Mouse (Mus musculus) heart, postnatal 0 days (tissue): ENCODE measurements around the gene Wars2. TPM values are rescaled to one million over a fixed set of nuclear protein-coding genes. Genes with fewer than 3 reads are reported as not detected.

Experiments
- ATAC-seq: fragments of 200-750 bp; cut with Nextera tagmentation; 2 replicates; pipeline ENCODE4 v1.8.0; 2017; ENCODE audit warnings: low read depth, moderate number of reproducible peaks, moderate library complexity; ENCODE audit not compliant: insufficient read depth
- DNase-seq: peaks from one replicate; pipeline ENCODE4 v3.0.0-alpha.2; 2016; ENCODE audit warnings: low spot score
- H3K27ac ChIP-seq: fragments of 300-500 bp; sonication (generic); 2 replicates; pipeline ENCODE4 v1.5.1; 2014; ENCODE audit warnings: low read depth, mild to moderate bottlenecking
- H3K27me3 ChIP-seq: fragments of 300-500 bp; sonication (generic); 2 replicates; pipeline ENCODE4 v1.6.1; 2014; ENCODE audit warnings: low read length, mixed read lengths; ENCODE audit not compliant: control insufficient read depth, insufficient read depth
- H3K36me3 ChIP-seq: fragments of 300-500 bp; sonication (generic); replicated peaks from 2 replicates; pipeline ENCODE4 v1.6.1; 2014; ENCODE audit warnings: low read length, mixed read lengths; ENCODE audit not compliant: control insufficient read depth, insufficient read depth
- H3K4me1 ChIP-seq: fragments of 300-500 bp; sonication (generic); 2 replicates; pipeline ENCODE4 v1.6.1; 2014; ENCODE audit warnings: antibody characterized with exemption; ENCODE audit not compliant: control insufficient read depth, insufficient read depth
- H3K4me2 ChIP-seq: fragments of 300-500 bp; sonication (generic); 2 replicates; pipeline ENCODE4 v1.6.1; 2014; ENCODE audit warnings: low read depth, mild to moderate bottlenecking, low read length, moderate library complexity
- H3K4me3 ChIP-seq: fragments of 300-500 bp; sonication (generic); 2 replicates; pipeline ENCODE4 v1.5.1; 2014; ENCODE audit warnings: low read depth, low read length
- H3K9ac ChIP-seq: fragments of 300-500 bp; sonication (generic); replicated peaks from 2 replicates; pipeline ENCODE4 v1.6.1; 2014; ENCODE audit warnings: low read depth, low read length, mixed read lengths
- H3K9me3 ChIP-seq: fragments of 300-500 bp; sonication (generic); replicated peaks from 2 replicates; pipeline ENCODE4 v1.6.1; 2016; ENCODE audit warnings: low read length; ENCODE audit not compliant: control insufficient read depth
- CTCF ChIP-seq: IDR thresholded peaks from 2 replicates; pipeline ENCODE4 v1.5.1; 2016; ENCODE audit warnings: antibody characterized with exemption, control low read depth, low read depth
- EP300 ChIP-seq: IDR thresholded peaks from 2 replicates; pipeline ENCODE4 v1.6.1; 2016; ENCODE audit warnings: antibody characterized with exemption, low read depth
- WGBS: fragments of 180-500 bp; shearing (Covaris S2); extraction: QIAGEN DNeasy Blood & Tissue Kit; methylation state at CpG from one replicate; pipeline ENCODE4 v1.1.7; 2014; 5-methylcytosine and 5-hydroxymethylcytosine counted together
- microRNA-seq: library from miRNA; unstranded; fragments of <30 nt; microRNA quantifications from one replicate; pipeline ENCODE4, GENCODE M21; 2016
- polyA plus RNA-seq: library from polyadenylated mRNA; unstranded; fragments of >200 nt; fragmentation: Nextera tagmentation; extraction: Ambion mirVana; gene quantifications from 2 replicates; pipeline ENCODE4 v1.2.1, GENCODE M21; 2015
- total RNA-seq: library from RNA; depleted of rRNA; stranded (reverse); fragments of >200 nt; gene quantifications from 2 replicates; pipeline ENCODE4 v1.2.3, GENCODE M21; 2014; ENCODE audit warnings: low replicate concordance; rRNA removed

Gene Wars2
- total and polyA plus RNA-seq, 2 experiments from 2014 or later: 6.0 to 6.5 TPM

GRCm38 (mm10) chr3:99266752-99267303 is 126.0 kb downstream of the Wars2 start:
- ATAC-seq: no peak
- WGBS: 41% methylated on average over 10 of the region's 10 CpGs
- TF ChIP-seq EP300: no peak
- TF ChIP-seq CTCF: no peak
- Histone ChIP-seq H3K4me3 (no peak overlapping the region), H3K27me3 (peaks cover 45% of the 10 kb centered on the region), H3K4me2 (no peak overlapping the region), H3K27ac (no peak overlapping the region), H3K36me3 (no peaks in the 10 kb centered on the region), H3K4me1 (no peaks in the 10 kb centered on the region), H3K9me3 (no peaks in the 10 kb centered on the region), H3K9ac (no peak overlapping the region)
- no peak for DNase-seq

GRCm38 (mm10) chr3:99277973-99278580 is 137.2 kb downstream of the Wars2 start:
- Histone ChIP-seq H3K9me3 (no peaks in the 10 kb centered on the region), H3K4me1 (no peaks in the 10 kb centered on the region), H3K4me3 (no peak overlapping the region), H3K27me3 (no peaks in the 10 kb centered on the region), H3K4me2 (no peak overlapping the region), H3K36me3 (no peaks in the 10 kb centered on the region), H3K9ac (no peak overlapping the region), H3K27ac (no peak overlapping the region)
- TF ChIP-seq CTCF (no peak), EP300 (no peak)
- DNase-seq (no peak), ATAC-seq (no peak)
- 57% methylated on average over 12 of the region's 12 CpGs for WGBS

GRCm38 (mm10) chr3:99279718-99280117 is 138.8 kb downstream of the Wars2 start:
- TF ChIP-seq CTCF (no peak), EP300 (no peak)
- H3K36me3 ChIP-seq: no peaks in the 10 kb centered on the region
- DNase-seq (no peak), ATAC-seq (no peak)
- no peak overlapping the region for H3K27ac ChIP-seq
- H3K4me1 ChIP-seq: no peaks in the 10 kb centered on the region
- WGBS: 57% methylated on average over 3 of the region's 3 CpGs
- no peak overlapping the region for H3K9ac ChIP-seq
- H3K4me3 ChIP-seq: no peak overlapping the region
- no peaks in the 10 kb centered on the region for H3K27me3 ChIP-seq
- no peaks in the 10 kb centered on the region for H3K9me3 ChIP-seq
- H3K4me2 ChIP-seq: no peak overlapping the region

- Histone ChIP-seq H3K27ac (no peak overlapping the region), H3K4me3 (no peak overlapping the region), H3K9me3 (no peaks in the 10 kb centered on the region), H3K27me3 (no peaks in the 10 kb centered on the region), H3K4me1 (no peaks in the 10 kb centered on the region), H3K4me2 (no peak overlapping the region), H3K9ac (no peak overlapping the region), H3K36me3 (no peaks in the 10 kb centered on the region)
- DNase-seq (no peak), ATAC-seq (no peak)
- WGBS: 54% methylated on average over 4 of the region's 4 CpGs
- TF ChIP-seq CTCF (no peak), EP300 (no peak)
Measured at GRCm38 (mm10) chr3:99281453-99281852, 140.6 kb downstream of the Wars2 start.

GRCm38 (mm10) chr3:99288302-99288701 is 147.4 kb downstream of the Wars2 start:
- H3K9me3 ChIP-seq: no peaks in the 10 kb centered on the region
- TF ChIP-seq EP300 (no peak), CTCF (peak; percentile 8; the same call in 1 of the 2 replicates)
- H3K4me2 ChIP-seq: no peak overlapping the region
- WGBS: 48% methylated on average over 2 of the region's 2 CpGs
- no peaks in the 10 kb centered on the region for H3K36me3 ChIP-seq
- H3K27ac ChIP-seq: no peak overlapping the region
- H3K4me1 ChIP-seq: 0 out of 2 replicates have a peak, but pooled peaks cover 5% of the 10 kb centered on the region
- no peak for ATAC-seq
- no peak overlapping the region for H3K9ac ChIP-seq
- H3K27me3 ChIP-seq: no peaks in the 10 kb centered on the region
- H3K4me3 ChIP-seq: no peak overlapping the region
- DNase-seq: no peak

Small RNAs within 50 kb of the gene (microRNA-seq; reads per million reads assigned to microRNA genes)
- not detected for gene Mir6481

Other genes with a start within 250 kb of the Wars2 start
- not detected in 2 replicates for gene Hao2, start 247.8 kb upstream of the Wars2 start, total RNA-seq
- not detected in 2 replicates for gene Hao2, start 247.8 kb upstream of the Wars2 start, polyA plus RNA-seq
- 0.23 and 1.5 TPM in 2 replicates for gene Tbx15, start 99.3 kb downstream of the Wars2 start, total RNA-seq
- gene Tbx15, start 99.3 kb downstream of the Wars2 start, polyA plus RNA-seq: 0.03 and 0.10 TPM in 2 replicates